Mouse (Mus musculus): ENCODE data around the gene 4930467E23Rik.
"Not testable (repeated sequence)": the region's sequence is repeated elsewhere in the genome, so short reads cannot be mapped to it uniquely, and the experiment has no call there.

GRCm38 (mm10) chr8:19691421-19691820 is 38.0 kb upstream of the 4930467E23Rik start:
- not testable (repeated sequence) for TF ChIP-seq HCFC1 (IDR thresholded peaks at IDR 0.05; ENCODE audit: borderline replicate concordance, insufficient read depth, low read length); MAFK (IDR thresholded peaks at IDR 0.05; ENCODE audit: insufficient read depth, low read depth, low read length)
